Mouse (Mus musculus): Measurements from ENCODE around the gene Pip4k2c. TPM values are rescaled to one million over a fixed set of nuclear protein-coding genes. Genes with fewer than 3 reads are reported as not detected.

Pip4k2c gene
- polyA plus RNA-seq, 1 experiment from 2014 or later, result 30.8 TPM

DNA sequence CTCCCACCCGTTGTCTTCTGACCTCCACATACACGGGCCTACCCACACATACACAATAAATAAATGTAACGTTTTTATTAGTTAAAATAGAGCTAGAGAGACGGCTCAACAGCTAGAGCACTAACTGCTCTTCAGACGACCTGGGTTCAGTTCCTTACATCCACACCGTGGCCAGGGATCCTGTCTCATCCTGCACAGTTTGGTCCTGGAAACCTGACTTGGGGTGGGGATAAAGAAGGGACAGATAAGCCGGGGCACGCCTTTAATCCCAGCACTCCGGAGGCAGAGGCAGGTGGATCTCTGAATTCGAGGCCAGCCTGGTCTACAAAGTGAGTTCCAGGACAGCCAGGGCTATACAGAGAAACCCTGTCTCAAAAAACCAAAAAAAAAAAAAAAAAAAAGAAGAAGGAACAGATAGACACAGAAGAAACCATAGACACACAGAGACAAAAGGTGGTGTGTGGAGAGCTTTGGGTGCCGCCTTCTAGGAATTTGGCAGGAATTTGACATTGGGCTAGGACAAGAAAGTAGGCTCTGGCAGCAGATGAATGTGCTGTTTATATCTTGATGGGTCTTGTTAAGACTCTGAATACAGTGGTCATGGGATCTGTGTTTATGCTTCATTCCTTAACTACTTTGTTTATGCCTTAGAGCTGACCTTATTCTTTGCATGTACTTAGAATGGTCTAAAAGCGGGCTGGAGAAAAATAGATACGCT lies 2.5 kb upstream of the Pip4k2c start:
- ATAC-seq (ENCODE audit: low read depth), result no peak
- no peak overlapping the region for H3K4me2 ChIP-seq (ENCODE audit: low read depth, low read length)
- 69% methylated on average over 13 of the region's 13 CpGs for WGBS
- no peak overlapping the region for H3K4me3 ChIP-seq (ENCODE audit: low read length)
- no peak overlapping the region for H3K9ac ChIP-seq (ENCODE audit: low read length)
- peaks cover 7% of the 10 kb centered on the region for H3K4me1 ChIP-seq (replicated peaks; ENCODE audit: control insufficient read depth, insufficient read depth, low read length)
- no peaks in the 10 kb centered on the region for H3K36me3 ChIP-seq (ENCODE audit: control insufficient read depth, insufficient read depth, low read length)
- H3K9me3 ChIP-seq (ENCODE audit: control insufficient read depth, low read length), result no peaks in the 10 kb centered on the region
- no peak overlapping the region for H3K27ac ChIP-seq (ENCODE audit: low read length)
- H3K27me3 ChIP-seq (ENCODE audit: control insufficient read depth, insufficient read depth, low read depth, low read length), result no peaks in the 10 kb centered on the region

DNA sequence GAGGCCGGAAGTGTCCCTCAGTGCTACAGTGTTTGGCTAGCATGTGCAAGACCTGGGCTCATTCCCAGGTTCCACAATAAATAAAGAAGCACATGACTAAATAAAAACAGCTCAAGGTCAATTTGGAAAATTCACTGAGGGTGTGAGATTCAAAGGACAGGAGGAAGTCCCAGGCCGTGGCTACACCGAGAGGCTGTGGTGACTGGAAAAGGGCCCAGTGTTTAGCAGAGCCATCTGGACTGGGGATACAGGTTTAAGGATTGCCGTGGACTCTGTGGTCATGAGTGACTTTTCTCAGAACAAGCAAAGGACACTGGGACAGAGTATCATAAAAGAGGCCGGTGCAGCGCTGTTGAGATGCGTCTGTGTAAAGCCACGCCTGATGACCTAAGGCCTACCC lies 1.9 kb upstream of the Pip4k2c start:
- Histone ChIP-seq H3K36me3 (ENCODE audit: control insufficient read depth, insufficient read depth, low read length) (no peaks in the 10 kb centered on the region), H3K4me1 (replicated peaks; ENCODE audit: control insufficient read depth, insufficient read depth, low read length) (peaks cover 7% of the 10 kb centered on the region), H3K9ac (ENCODE audit: low read length) (no peak overlapping the region), H3K27ac (ENCODE audit: low read length) (no peak overlapping the region), H3K4me2 (ENCODE audit: low read depth, low read length) (no peak overlapping the region), H3K4me3 (ENCODE audit: low read length) (no peak overlapping the region), H3K9me3 (ENCODE audit: control insufficient read depth, low read length) (no peaks in the 10 kb centered on the region), H3K27me3 (ENCODE audit: control insufficient read depth, insufficient read depth, low read depth, low read length) (no peaks in the 10 kb centered on the region)
- WGBS, result 85% methylated on average over 8 of the region's 8 CpGs
- no peak for ATAC-seq (ENCODE audit: low read depth)

DNA sequence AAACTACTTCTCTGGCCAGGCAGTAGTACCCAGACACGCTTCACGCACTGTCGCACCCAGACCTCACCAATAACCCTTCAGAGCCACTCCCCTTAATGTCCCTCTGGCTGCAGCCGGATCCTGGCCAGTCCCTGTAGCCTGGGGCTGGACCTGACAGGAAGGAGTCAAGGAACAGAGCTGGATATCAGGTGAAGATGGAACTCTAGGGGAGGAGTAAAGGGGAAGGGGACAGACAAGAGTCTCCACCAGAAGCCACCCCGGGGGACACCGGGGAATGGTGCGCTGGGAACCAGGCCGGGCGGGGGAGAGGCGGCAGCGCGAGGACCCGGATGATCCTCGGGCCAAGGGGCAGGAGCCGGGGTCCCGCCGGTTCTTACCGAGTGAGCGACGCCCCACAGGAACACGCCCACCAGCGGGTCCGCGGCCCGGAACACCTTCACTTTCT lies 402 bp downstream of the Pip4k2c start:
- WGBS, result 1% methylated on average over 25 of the region's 25 CpGs
- no peaks in the 10 kb centered on the region for H3K27me3 ChIP-seq (ENCODE audit: control insufficient read depth, insufficient read depth, low read depth, low read length)
- peak overlapping the region; percentile 69 for H3K4me2 ChIP-seq (ENCODE audit: low read depth, low read length)
- peak overlapping the region; percentile 80 for H3K9ac ChIP-seq (ENCODE audit: low read length)
- H3K4me3 ChIP-seq (ENCODE audit: low read length), result peak overlapping the region; percentile 73
- ATAC-seq (ENCODE audit: low read depth), result peak; percentile 60
- peaks cover 7% of the 10 kb centered on the region for H3K4me1 ChIP-seq (replicated peaks; ENCODE audit: control insufficient read depth, insufficient read depth, low read length)
- peaks cover 5% of the 10 kb centered on the region; the same call in 1 of the 2 replicates for H3K36me3 ChIP-seq (ENCODE audit: control insufficient read depth, insufficient read depth, low read length)
- no peak overlapping the region; the same call in 1 of the 2 replicates for H3K27ac ChIP-seq (ENCODE audit: low read length)
- no peaks in the 10 kb centered on the region for H3K9me3 ChIP-seq (ENCODE audit: control insufficient read depth, low read length)

DNA sequence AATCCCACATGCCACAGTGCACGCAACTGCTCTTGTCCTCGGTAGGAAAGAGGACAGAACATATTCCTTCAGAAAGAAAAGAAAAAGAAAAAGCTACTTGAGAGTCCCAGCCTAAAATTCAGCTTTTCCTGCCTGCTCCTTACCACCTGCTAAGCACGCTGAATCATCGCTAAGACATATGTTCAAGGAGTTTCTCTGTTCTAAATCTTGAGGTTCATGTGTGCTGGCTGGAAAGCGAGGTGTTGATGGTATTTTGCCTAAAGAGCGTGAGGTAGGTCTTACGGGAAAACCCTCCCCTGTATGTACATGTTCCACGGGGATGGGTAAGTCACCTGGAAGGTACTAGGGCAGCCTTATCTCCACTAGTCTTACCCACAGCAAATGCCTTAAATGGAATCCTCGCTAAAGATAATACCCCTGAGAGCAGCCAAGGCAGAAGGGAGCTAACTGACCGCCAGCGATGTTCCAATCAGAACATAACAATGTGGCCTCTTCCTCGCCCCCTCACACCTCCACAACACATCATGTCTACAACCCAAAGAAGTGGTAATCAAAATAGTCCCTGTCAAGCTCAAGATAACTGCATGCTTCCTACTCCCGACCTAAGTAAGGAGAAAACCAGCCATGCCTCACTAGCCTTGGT lies 1.3 kb downstream of the Pip4k2c start:
- Histone ChIP-seq H3K4me2 (ENCODE audit: low read depth, low read length) (peak overlapping the region; percentile 69), H3K9me3 (ENCODE audit: control insufficient read depth, low read length) (no peaks in the 10 kb centered on the region), H3K27ac (ENCODE audit: low read length) (no peak overlapping the region), H3K4me1 (replicated peaks; ENCODE audit: control insufficient read depth, insufficient read depth, low read length) (peaks cover 10% of the 10 kb centered on the region), H3K27me3 (ENCODE audit: control insufficient read depth, insufficient read depth, low read depth, low read length) (no peaks in the 10 kb centered on the region), H3K9ac (ENCODE audit: low read length) (peak overlapping the region; percentile 80), H3K36me3 (ENCODE audit: control insufficient read depth, insufficient read depth, low read length) (peaks cover 11% of the 10 kb centered on the region), H3K4me3 (ENCODE audit: low read length) (peak overlapping the region; percentile 73)
- WGBS, result 80% methylated on average over 13 of the region's 13 CpGs
- ATAC-seq (ENCODE audit: low read depth), result no peak

DNA sequence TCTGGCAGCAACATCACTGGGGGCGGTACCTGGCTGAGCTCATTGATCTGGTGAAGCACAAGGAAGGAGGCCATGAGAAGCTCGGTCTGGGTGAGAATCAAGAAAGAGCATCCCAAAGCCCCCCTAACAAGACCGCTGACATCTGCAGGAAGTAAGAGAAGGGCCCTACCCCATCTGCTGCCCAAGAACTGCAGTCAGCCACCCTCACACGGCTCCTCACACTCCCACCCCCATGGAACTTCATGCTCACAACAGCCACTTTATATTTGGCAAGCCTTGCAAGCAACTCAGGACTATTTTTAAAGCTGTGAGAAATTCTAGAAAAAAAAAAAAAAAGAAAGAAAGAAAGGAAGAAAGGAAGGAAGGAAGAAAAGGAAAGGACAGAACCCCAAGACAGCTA lies 2.5 kb downstream of the Pip4k2c start:
- H3K27ac ChIP-seq (ENCODE audit: low read length), result no peak overlapping the region
- no peaks in the 10 kb centered on the region for H3K9me3 ChIP-seq (ENCODE audit: control insufficient read depth, low read length)
- H3K9ac ChIP-seq (ENCODE audit: low read length), result no peak overlapping the region
- H3K4me1 ChIP-seq (replicated peaks; ENCODE audit: control insufficient read depth, insufficient read depth, low read length), result peaks cover 13% of the 10 kb centered on the region
- no peak overlapping the region for H3K4me2 ChIP-seq (ENCODE audit: low read depth, low read length)
- peaks cover 11% of the 10 kb centered on the region for H3K36me3 ChIP-seq (ENCODE audit: control insufficient read depth, insufficient read depth, low read length)
- 68% methylated on average over 4 of the region's 4 CpGs for WGBS
- no peak overlapping the region for H3K4me3 ChIP-seq (ENCODE audit: low read length)
- no peaks in the 10 kb centered on the region for H3K27me3 ChIP-seq (ENCODE audit: control insufficient read depth, insufficient read depth, low read depth, low read length)
- ATAC-seq (ENCODE audit: low read depth), result no peak

DNA sequence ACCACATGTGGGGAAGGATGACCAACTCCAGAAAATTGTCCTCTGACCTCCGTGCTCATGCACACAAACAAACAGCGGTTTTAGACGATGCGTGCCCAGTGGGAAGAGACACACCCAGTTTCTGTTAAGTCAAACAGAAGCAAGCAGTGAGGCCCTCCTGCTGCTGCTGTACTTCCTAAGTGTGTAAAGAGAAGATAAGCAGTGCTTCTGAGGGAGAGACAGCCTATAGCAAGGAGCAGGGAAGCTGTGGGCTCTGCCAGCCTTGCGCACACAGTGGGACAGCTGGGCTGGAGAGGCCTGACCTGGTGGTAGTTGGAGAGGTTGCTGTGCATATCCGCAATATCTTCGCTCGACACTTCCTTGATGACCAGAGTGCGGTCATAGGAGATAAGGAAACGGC lies 6.0 kb downstream of the Pip4k2c start:
- Histone ChIP-seq H3K27me3 (ENCODE audit: control insufficient read depth, insufficient read depth, low read depth, low read length) (no peaks in the 10 kb centered on the region), H3K4me3 (ENCODE audit: low read length) (no peak overlapping the region), H3K36me3 (ENCODE audit: control insufficient read depth, insufficient read depth, low read length) (peaks cover 14% of the 10 kb centered on the region), H3K27ac (ENCODE audit: low read length) (no peak overlapping the region), H3K4me1 (replicated peaks; ENCODE audit: control insufficient read depth, insufficient read depth, low read length) (peaks cover 8% of the 10 kb centered on the region), H3K9ac (ENCODE audit: low read length) (no peak overlapping the region), H3K9me3 (ENCODE audit: control insufficient read depth, low read length) (no peaks in the 10 kb centered on the region), H3K4me2 (ENCODE audit: low read depth, low read length) (no peak overlapping the region)
- 69% methylated on average over 10 of the region's 10 CpGs for WGBS
- ATAC-seq (ENCODE audit: low read depth), result no peak

DNA sequence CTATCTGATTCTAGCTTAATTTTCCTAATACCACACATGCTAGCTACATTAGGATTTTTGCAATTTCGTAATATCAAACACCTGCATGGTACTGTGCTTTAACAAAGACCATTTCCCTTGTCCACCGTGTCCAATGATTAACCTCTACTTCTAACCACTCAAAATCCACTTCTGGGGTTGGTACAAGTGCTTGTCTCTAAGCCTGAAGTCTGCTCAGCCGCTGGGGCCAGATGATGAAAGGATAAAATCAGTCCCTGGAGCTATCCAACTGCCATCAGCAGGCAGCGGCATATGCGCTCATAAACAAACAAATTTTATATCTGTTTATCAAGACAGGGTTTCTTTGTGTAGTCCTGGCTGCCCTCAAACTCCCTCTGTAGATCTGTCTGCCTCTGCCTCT lies 6.8 kb downstream of the Pip4k2c start:
- 53% methylated on average over 5 of the region's 5 CpGs for WGBS
- Histone ChIP-seq H3K9me3 (ENCODE audit: control insufficient read depth, low read length) (no peaks in the 10 kb centered on the region), H3K27me3 (ENCODE audit: control insufficient read depth, insufficient read depth, low read depth, low read length) (no peaks in the 10 kb centered on the region), H3K9ac (ENCODE audit: low read length) (no peak overlapping the region), H3K4me2 (ENCODE audit: low read depth, low read length) (no peak overlapping the region), H3K4me3 (ENCODE audit: low read length) (no peak overlapping the region), H3K4me1 (replicated peaks; ENCODE audit: control insufficient read depth, insufficient read depth, low read length) (peaks cover 6% of the 10 kb centered on the region), H3K36me3 (ENCODE audit: control insufficient read depth, insufficient read depth, low read length) (peaks cover 16% of the 10 kb centered on the region), H3K27ac (ENCODE audit: low read length) (no peak overlapping the region)
- peak; percentile 67 for ATAC-seq (ENCODE audit: low read depth)

DNA sequence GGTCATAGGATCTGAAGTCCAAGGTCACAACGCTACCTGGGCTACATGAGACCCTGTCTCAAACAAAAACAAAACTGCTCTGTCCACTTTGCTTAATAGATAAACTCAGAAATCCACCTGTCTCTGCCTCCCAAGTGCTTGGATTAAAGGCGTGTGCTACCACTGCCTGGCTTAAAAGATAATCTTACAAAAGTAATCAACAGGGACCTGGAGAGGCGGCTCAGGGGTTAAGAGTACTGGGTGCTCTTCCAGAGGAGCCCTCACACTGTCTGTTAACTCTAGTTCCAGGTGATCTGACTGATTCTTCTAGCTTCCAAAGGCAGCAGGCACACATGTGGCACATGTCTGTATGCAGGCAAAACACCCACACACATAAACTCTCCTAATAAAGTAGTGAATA lies 8.3 kb downstream of the Pip4k2c start:
- no peak for ATAC-seq (ENCODE audit: low read depth)
- H3K4me2 ChIP-seq (ENCODE audit: low read depth, low read length), result no peak overlapping the region
- 85% methylated on average over 3 of the region's 3 CpGs for WGBS
- H3K9me3 ChIP-seq (ENCODE audit: control insufficient read depth, low read length), result no peaks in the 10 kb centered on the region
- H3K4me3 ChIP-seq (ENCODE audit: low read length), result no peak overlapping the region
- no peak overlapping the region for H3K27ac ChIP-seq (ENCODE audit: low read length)
- H3K36me3 ChIP-seq (ENCODE audit: control insufficient read depth, insufficient read depth, low read length), result peaks cover 16% of the 10 kb centered on the region
- peaks cover 6% of the 10 kb centered on the region for H3K4me1 ChIP-seq (replicated peaks; ENCODE audit: control insufficient read depth, insufficient read depth, low read length)
- H3K9ac ChIP-seq (ENCODE audit: low read length), result no peak overlapping the region
- no peaks in the 10 kb centered on the region for H3K27me3 ChIP-seq (ENCODE audit: control insufficient read depth, insufficient read depth, low read depth, low read length)

DNA sequence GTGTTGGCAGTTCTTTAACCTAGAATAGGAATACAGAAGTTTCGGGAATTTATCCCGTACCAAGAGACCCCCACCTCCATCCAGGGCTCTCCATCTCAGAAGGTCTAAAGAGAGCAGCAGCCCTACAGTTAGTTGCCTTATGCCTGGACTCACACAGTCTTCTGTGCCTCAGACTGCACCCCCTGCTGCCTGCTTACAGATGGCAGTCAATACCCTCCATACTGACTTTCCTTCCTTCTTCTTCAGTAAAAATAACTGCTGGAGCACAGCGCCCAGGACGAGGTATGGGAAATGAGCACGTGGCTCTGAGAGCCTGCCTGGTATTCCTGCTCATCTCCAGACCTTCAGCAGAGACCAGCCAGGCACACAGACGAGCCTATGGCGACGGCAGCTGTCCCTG lies 11.1 kb downstream of the Pip4k2c start:
- Histone ChIP-seq H3K36me3 (ENCODE audit: control insufficient read depth, insufficient read depth, low read length) (peaks cover 8% of the 10 kb centered on the region; the same call in 1 of the 2 replicates), H3K4me3 (ENCODE audit: low read length) (no peak overlapping the region), H3K27me3 (ENCODE audit: control insufficient read depth, insufficient read depth, low read depth, low read length) (no peaks in the 10 kb centered on the region), H3K27ac (ENCODE audit: low read length) (no peak overlapping the region), H3K9me3 (ENCODE audit: control insufficient read depth, low read length) (no peaks in the 10 kb centered on the region), H3K4me1 (replicated peaks; ENCODE audit: control insufficient read depth, insufficient read depth, low read length) (peaks cover 8% of the 10 kb centered on the region), H3K9ac (ENCODE audit: low read length) (no peak overlapping the region), H3K4me2 (ENCODE audit: low read depth, low read length) (no peak overlapping the region)
- 85% methylated on average over 8 of the region's 8 CpGs for WGBS
- ATAC-seq (ENCODE audit: low read depth), result no peak

Data from lung, embryonic 16.5 days (tissue).